Mouse (Mus musculus): Measurements from ENCODE around the gene Slamf1.

Slamf1 gene

GRCm38 (mm10) chr1:171766898-171767297 is at the start of gene Slamf1:
TSS of gene Slamf1 (plus strand) at chr1:171767127.
- DNase-seq (ENCODE audit: low spot score in 2 of 2), result no peak

DNA sequence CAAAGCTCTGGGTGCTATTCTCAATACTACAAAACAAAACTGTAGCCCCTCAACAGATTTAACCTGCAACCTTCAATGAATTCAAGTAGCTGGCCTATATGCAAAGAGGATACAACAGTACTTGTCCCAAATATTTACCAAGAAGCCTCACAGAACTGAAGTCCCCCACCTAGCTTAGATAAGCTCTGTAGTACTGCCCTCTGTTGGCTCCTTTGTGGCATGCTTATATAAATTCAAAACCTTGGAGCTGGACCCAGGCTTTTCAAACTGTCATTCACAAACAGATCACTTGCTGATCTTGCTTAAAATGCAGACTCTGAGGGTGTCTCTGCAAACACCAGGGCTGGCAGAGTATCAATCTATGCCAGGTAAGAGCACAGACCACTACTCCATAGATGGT is 35.7 kb upstream of the Slamf1 start:
- DNase-seq (ENCODE audit: low spot score in 2 of 2), result peak in 1 of 2 experiments; percentile 8

DNA sequence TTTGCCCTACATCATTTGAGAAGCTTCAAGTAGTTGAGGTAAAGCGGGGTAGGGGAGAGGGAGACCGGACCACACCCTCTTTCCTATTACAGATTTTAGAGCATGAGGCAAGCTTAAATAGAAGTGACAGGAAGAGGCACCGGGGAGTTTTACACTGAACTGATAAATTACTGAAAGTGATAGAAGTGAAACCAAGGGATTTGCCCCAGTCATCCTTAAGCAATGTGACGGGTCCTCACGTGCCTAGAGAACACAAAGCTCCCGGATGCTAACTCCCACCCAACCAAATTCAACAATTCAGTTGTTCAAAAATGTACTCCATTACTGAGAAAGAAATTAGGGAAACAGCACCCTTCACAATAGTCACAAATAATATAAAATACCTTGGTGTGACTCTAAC is 32.0 kb upstream of the Slamf1 start:
- no peak for DNase-seq (ENCODE audit: low spot score in 2 of 2)

DNA sequence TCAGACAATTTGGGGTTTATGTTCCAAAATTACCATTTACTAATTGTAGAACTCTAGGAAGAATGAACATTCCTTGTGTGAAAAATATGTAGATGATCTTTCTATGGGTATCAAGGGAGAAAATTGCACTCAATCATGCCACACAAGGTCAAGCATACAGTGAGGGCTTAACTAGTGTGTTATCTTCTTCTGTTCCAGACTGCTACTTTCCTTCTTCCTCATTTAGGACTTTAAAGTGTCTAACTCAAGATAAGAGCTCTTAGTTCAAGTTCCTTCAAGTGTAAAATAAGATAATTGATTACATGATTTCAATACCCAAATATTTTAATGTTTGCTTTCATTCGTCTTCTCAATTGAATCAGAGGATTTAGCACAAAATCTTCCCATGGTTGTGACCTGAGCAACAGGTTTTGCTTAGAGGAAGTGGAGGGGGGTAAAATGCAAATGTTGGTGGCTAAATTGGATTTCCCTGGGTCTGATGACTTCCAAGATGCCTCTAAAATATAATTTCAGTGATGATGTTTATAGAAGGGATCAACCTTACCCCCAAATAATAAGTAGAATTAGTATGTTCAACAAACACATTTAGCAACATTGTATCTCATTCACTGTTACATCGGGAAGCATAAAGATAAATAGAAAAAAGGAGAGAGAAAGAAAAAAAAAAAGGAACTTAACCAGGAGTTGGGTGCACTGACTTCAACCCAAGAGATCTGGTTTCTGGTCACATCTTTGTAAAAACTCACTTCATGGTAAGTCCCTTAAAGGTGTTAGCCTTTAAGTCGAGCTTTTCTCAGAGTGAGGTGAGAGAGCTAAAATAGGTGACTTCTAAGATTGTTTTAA is 18.6 kb upstream of the Slamf1 start:
- DNase-seq (ENCODE audit: low spot score in 2 of 2), result no peak

- no peak for DNase-seq (ENCODE audit: low spot score in 2 of 2)
These were observed 5.0 kb upstream of the Slamf1 start for GRCm38 (mm10) chr1:171761853-171762448.

DNA sequence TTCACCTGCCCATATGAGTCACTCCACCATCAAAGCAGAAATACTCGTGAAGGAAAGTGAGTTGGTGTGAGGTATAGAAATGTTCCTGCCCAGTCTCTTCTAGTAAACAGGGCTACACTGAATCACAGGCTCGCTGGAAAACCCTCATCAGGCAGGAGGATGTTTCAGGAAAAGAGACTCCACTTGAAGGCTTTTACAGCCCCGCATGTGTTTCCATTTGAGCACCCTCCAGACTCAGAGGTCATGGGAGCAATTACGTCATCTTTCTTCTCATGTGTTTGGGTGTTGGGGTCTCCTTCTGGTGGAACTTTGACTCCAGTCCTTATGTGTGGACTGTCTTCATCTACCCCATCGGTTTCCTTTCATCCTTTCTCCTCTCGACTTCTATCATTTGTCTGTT is 4.1 kb downstream of the Slamf1 start:
- no peak for DNase-seq (ENCODE audit: low spot score in 2 of 2)

DNA sequence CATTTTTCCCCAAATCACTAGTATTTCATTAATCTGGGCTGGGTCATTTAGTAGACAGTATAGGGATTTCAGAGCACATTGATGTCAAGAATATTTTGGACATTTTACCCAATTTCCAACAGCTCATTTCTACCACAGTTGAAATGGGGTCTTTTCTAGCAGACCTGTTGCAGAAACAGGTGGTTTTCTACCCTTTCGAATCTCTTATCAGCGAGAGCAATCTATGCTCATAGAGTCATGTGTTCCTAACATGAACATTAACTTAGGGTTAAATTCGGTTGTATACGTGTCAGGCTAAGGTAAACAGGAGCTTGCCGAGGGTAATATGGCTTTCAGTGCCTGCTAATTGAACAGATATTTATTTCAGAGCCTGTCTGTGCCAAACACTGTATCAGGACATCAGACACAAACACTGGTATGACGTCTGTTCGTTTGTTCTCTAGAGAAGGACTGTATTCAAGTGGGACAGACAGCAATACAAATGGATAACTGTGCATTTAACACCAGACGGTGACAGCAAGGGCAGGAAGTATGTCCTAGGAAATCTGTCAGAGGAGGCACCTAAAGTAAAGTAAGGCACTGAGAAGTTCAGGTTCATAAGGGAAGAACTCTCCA is 5.3 kb downstream of the Slamf1 start:
- no peak for DNase-seq (ENCODE audit: low spot score in 2 of 2)

- DNase-seq (ENCODE audit: low spot score in 2 of 2), result no peak
These were observed 6.5 kb downstream of the Slamf1 start for GRCm38 (mm10) chr1:171773232-171773989.

DNA sequence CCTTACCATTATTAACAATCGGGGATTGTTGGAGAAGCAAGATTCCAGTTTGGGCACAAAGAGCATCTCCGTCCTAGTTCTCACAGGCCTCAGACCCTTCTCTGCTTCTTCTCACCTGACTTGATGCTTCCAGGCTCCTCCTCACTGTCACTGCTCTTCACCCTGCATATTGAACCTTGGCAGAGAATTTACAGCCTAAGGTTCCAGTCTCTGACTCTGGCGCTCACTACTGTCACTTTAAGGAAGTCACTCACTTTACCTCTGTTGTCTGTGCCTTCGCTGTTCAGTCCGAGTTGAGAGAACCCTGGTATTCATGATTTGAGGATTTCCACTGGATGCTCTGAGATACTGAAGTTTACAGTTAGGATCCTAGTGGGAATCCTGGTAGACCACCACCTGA is 7.3 kb downstream of the Slamf1 start:
- DNase-seq (ENCODE audit: low spot score in 2 of 2), result no peak

- no peak for DNase-seq (ENCODE audit: low spot score in 2 of 2)
These were observed 7.8 kb downstream of the Slamf1 start for GRCm38 (mm10) chr1:171774678-171775077.

DNA sequence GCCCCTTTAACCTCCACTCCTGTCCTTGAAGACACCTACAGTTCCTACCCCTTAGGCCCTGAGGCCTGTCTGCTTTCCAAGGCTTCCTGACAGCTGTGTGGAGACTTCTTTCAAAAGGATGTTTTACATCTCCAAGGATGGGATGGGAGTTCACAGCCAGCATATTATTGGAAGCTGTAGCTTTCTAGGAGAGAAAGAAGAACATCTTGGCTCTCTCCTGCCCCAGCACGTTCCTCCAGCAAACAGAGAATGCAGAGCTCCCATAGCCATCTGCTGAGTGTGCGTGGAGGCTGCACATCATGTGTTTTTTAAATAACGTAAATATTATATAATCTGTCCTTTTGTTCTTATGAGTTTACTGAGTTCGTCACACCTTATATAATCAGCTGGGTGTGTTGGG is 8.9 kb downstream of the Slamf1 start:
- DNase-seq (ENCODE audit: low spot score in 2 of 2), result peak in 1 of 2 experiments; percentile 74

DNA sequence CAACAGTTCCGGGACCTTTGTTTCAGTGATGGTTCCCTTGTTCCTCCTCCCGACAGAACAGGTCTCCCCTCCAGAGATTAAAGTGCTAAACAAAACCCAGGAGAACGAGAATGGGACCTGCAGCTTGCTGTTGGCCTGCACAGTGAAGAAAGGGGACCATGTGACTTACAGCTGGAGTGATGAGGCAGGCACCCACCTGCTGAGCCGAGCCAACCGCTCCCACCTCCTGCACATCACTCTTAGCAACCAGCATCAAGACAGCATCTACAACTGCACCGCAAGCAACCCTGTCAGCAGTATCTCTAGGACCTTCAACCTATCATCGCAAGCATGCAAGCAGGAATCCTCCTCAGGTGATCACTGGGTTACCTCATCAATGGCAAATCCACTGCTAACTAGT is 10.1 kb downstream of the Slamf1 start:
- DNase-seq (ENCODE audit: low spot score in 2 of 2), result no peak

- no peak for DNase-seq (ENCODE audit: low spot score in 2 of 2)
These were observed 15.5 kb downstream of the Slamf1 start for GRCm38 (mm10) chr1:171782287-171782915.

GRCm38 (mm10) chr1:171785871-171786270 is 18.9 kb downstream of the Slamf1 start:
- no peak for DNase-seq (ENCODE audit: low spot score in 2 of 2)

- no peak for DNase-seq (ENCODE audit: low spot score in 2 of 2)
These were observed 20.5 kb downstream of the Slamf1 start for GRCm38 (mm10) chr1:171787281-171788015.

- DNase-seq (ENCODE audit: low spot score in 2 of 2), result peak; percentile 54 to 66
These were observed 21.7 kb downstream of the Slamf1 start for GRCm38 (mm10) chr1:171788461-171789283.

DNA sequence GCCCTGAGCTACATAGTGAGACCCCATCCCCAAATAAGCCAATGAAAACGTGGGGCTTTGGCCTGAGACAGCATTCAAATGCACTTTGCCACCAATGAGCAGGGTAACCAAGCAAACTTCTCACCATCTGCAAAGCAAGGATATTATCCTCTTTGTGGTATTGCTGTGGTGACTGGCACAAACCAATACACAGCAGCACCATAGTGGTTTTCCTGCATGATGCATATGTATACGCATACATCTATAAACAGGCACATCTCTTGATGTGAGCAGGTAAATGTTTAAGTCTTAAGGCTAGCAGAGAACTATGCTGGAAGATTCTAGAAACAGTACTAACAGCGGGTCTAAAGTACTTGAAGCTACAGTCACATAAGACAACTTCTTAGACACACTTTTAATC is 22.5 kb downstream of the Slamf1 start:
- DNase-seq (ENCODE audit: low spot score in 2 of 2), result no peak

GRCm38 (mm10) chr1:171791491-171791890 is 24.6 kb downstream of the Slamf1 start:
- peak in 1 of 2 experiments; percentile 67 for DNase-seq (ENCODE audit: low spot score in 2 of 2)

DNA sequence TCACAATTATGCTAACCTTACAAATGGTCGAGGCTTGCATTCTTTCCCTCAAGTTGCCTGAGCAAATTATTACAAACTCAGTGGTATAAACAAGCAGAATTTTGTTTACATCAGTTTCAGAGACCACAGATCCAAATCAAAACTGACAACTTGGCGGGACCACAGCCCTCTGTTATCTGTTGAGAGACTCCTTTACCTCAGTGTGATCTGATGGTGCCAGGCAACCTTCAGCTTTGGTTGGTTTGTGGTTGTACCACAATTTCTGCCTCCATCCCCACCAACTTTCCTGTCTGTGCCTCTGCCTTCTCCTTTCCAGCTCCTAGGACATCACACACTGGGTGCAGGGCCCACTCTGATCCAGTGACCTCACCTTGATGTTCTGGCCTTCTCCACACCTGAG is 29.3 kb downstream of the Slamf1 start:
- no peak for DNase-seq (ENCODE audit: low spot score in 2 of 2)

GRCm38 (mm10) chr1:171797840-171798239 is 30.9 kb downstream of the Slamf1 start:
- DNase-seq (ENCODE audit: low spot score in 2 of 2), result no peak

Data from frontal cortex, postnatal 36 days (tissue).